Mouse (Mus musculus) lung, postnatal 0 days (tissue): ENCODE data around the gene Med27.

Experiments used
- CTCF ChIP-seq: IDR thresholded peaks from 2 replicates; pipeline ENCODE4 v1.5.1; 2016; ENCODE audit warnings: antibody characterized with exemption, mild to moderate bottlenecking
- EP300 ChIP-seq: IDR thresholded peaks from 2 replicates; pipeline ENCODE4 v1.6.1; 2016; ENCODE audit warnings: antibody characterized with exemption, mild to moderate bottlenecking, control low read depth

GRCm38 (mm10) chr2:29414852-29415473, 68.3 kb downstream of the Med27 start:
- TF ChIP-seq CTCF = no peak
- TF ChIP-seq EP300 = no peak
